Mouse (Mus musculus): Measurements from ENCODE around the gene Mllt10.

- TF ChIP-seq CTCF (IDR thresholded peaks at IDR 0.05; ENCODE audit: extremely low read depth, insufficient read depth, insufficient read length, insufficient replicate concordance) (no peak), POLR2A (IDR thresholded peaks at IDR 0.05; ENCODE audit: low read depth, low read length) (no peak)
Observed at GRCm38 (mm10) chr2:18045143-18045780, 9.8 kb upstream of the Mllt10 start.
